Mouse (Mus musculus): ENCODE data around the gene B4galt2. TPM values are rescaled to one million over a fixed set of nuclear protein-coding genes. Genes with fewer than 3 reads are reported as not detected.

The B4galt2 gene
- total and polyA plus RNA-seq, 3 experiments: 0.08 to 0.19 TPM; not detected in 1

- Histone ChIP-seq H3K9ac (ENCODE audit: control insufficient read depth, low read depth, low read length, poor library complexity, severe bottlenecking) (no peak overlapping the region), H3K9me3 (replicated peaks; ENCODE audit: insufficient read depth, low read length) (no peaks in the 10 kb centered on the region), H3K4me3 (ENCODE audit: control insufficient read depth in 1 of 2, insufficient read depth in 1 of 2, low read depth in 2 of 2, low read length in 2 of 2) (no peak overlapping the region), H3K36me3 (ENCODE audit: control insufficient read depth in 1 of 2, insufficient read depth in 2 of 2, low read length in 2 of 2) (no peaks in the 10 kb centered on the region; a peak in 1 of 4 replicates), H3K4me1 (ENCODE audit: control insufficient read depth in 1 of 2, insufficient read depth in 2 of 2, low read length in 2 of 2) (no peaks in the 10 kb centered on the region), H3K79me2 (ENCODE audit: control insufficient read depth, insufficient read depth, low read length, poor library complexity) (no peaks in the 10 kb centered on the region), H3K27ac (ENCODE audit: control insufficient read depth, low read depth, low read length) (no peak overlapping the region), H3K27me3 (ENCODE audit: control insufficient read depth in 1 of 2, insufficient read depth in 2 of 2, low read length in 2 of 2) (no peaks in the 10 kb centered on the region)
- TF ChIP-seq CHD2 (IDR thresholded peaks at IDR 0.05; ENCODE audit: low read length): no peak
- no peak for TF ChIP-seq SIN3A (IDR thresholded peaks at IDR 0.05; ENCODE audit: low read length)
- TF ChIP-seq SMC3 (IDR thresholded peaks at IDR 0.05; ENCODE audit: low read depth, low read length): no peak
- TF ChIP-seq RCOR1 (IDR thresholded peaks at IDR 0.05; ENCODE audit: low read depth, low read length): no peak
- TF ChIP-seq ZKSCAN1 (IDR thresholded peaks at IDR 0.05; ENCODE audit: low read depth, low read length): no peak
- TF ChIP-seq RAD21 (IDR thresholded peaks at IDR 0.05; ENCODE audit: low read depth, low read length): no peak
- no peak for TF ChIP-seq ZC3H11A (IDR thresholded peaks at IDR 0.05; ENCODE audit: low read depth, low read length)
- no peak for TF ChIP-seq USF1 (IDR thresholded peaks at IDR 0.05; ENCODE audit: low read depth, low read length)
- TF ChIP-seq ZNF384 (IDR thresholded peaks at IDR 0.05; ENCODE audit: low read depth, low read length): no peak
- no peak for TF ChIP-seq MYC (IDR thresholded peaks at IDR 0.05; ENCODE audit: low read depth, low read length)
- TF ChIP-seq E2F4 (IDR thresholded peaks at IDR 0.05; ENCODE audit: borderline replicate concordance, low read depth, low read length): no peak
- no peak for TF ChIP-seq CTCF (IDR thresholded peaks at IDR 0.05 in 2 of 3, conservative IDR thresholded peaks at IDR 0.05 in 1 of 3; ENCODE audit: control insufficient read depth in 1 of 3, insufficient read depth in 1 of 3, low read depth in 2 of 3, low read length in 3 of 3, poor library complexity in 1 of 3, severe bottlenecking in 1 of 3)
- no peak for TF ChIP-seq USF2 (IDR thresholded peaks at IDR 0.05; ENCODE audit: borderline replicate concordance in 1 of 2, insufficient read depth in 1 of 2, low read depth in 1 of 2, low read length in 2 of 2)
- no peak for TF ChIP-seq ELF1 (IDR thresholded peaks at IDR 0.05; ENCODE audit: low read depth, low read length)
- TF ChIP-seq POLR2AphosphoS5 (IDR thresholded peaks at IDR 0.05; ENCODE audit: borderline replicate concordance, low read depth, low read length): no peak
- TF ChIP-seq GABPA (IDR thresholded peaks at IDR 0.05; ENCODE audit: low read depth, low read length): no peak
- no peak for DNase-seq (ENCODE audit: low read depth, low spot score)
These were observed 20.5 kb downstream of the B4galt2 start for GRCm38 (mm10) chr4:117862823-117863222.

- TF ChIP-seq ZNF384 (IDR thresholded peaks at IDR 0.05; ENCODE audit: low read depth, low read length) (no peak), ETS1 (IDR thresholded peaks at IDR 0.05; ENCODE audit: low read depth, low read length) (no peak), TBP (IDR thresholded peaks at IDR 0.05; ENCODE audit: low read depth, low read length) (no peak), ZMIZ1 (IDR thresholded peaks at IDR 0.05; ENCODE audit: low read depth, low read length) (no peak), ZKSCAN1 (IDR thresholded peaks at IDR 0.05; ENCODE audit: low read depth, low read length) (no peak), SIN3A (IDR thresholded peaks at IDR 0.05; ENCODE audit: low read length) (no peak), USF2 (IDR thresholded peaks at IDR 0.05; ENCODE audit: borderline replicate concordance in 1 of 2, insufficient read depth in 1 of 2, low read depth in 1 of 2, low read length in 2 of 2) (no peak), POLR2AphosphoS2 (IDR thresholded peaks at IDR 0.05; ENCODE audit: low read length) (no peak), SMC3 (IDR thresholded peaks at IDR 0.05; ENCODE audit: low read depth, low read length) (no peak), RCOR1 (IDR thresholded peaks at IDR 0.05; ENCODE audit: low read depth, low read length) (no peak), RAD21 (IDR thresholded peaks at IDR 0.05; ENCODE audit: low read depth, low read length) (no peak), GABPA (IDR thresholded peaks at IDR 0.05; ENCODE audit: low read depth, low read length) (no peak), NELFE (IDR thresholded peaks at IDR 0.05; ENCODE audit: low read depth, low read length) (no peak), CHD1 (IDR thresholded peaks at IDR 0.05; ENCODE audit: low read depth, low read length) (no peak), CHD2 (IDR thresholded peaks at IDR 0.05; ENCODE audit: low read length) (no peak), TAL1 (IDR thresholded peaks at IDR 0.05; ENCODE audit: low read length) (no peak), JUND (IDR thresholded peaks at IDR 0.05; ENCODE audit: low read depth, low read length) (no peak), E2F4 (IDR thresholded peaks at IDR 0.05; ENCODE audit: borderline replicate concordance, low read depth, low read length) (no peak), EP300 (IDR thresholded peaks at IDR 0.05; ENCODE audit: low read depth in 1 of 2, low read length in 2 of 2) (no peak)
- no peaks in the 10 kb centered on the region for H3K9me3 ChIP-seq (replicated peaks; ENCODE audit: insufficient read depth, low read length)
- no peaks in the 10 kb centered on the region for H3K79me2 ChIP-seq (ENCODE audit: control insufficient read depth, insufficient read depth, low read length, poor library complexity)
- H3K4me1 ChIP-seq (ENCODE audit: control insufficient read depth in 1 of 2, insufficient read depth in 2 of 2, low read length in 2 of 2): no peaks in the 10 kb centered on the region
- no peak overlapping the region for H3K27ac ChIP-seq (ENCODE audit: control insufficient read depth, low read depth, low read length)
- no peaks in the 10 kb centered on the region; a peak in 1 of 4 replicates for H3K36me3 ChIP-seq (ENCODE audit: control insufficient read depth in 1 of 2, insufficient read depth in 2 of 2, low read length in 2 of 2)
- H3K27me3 ChIP-seq (ENCODE audit: control insufficient read depth in 1 of 2, insufficient read depth in 2 of 2, low read length in 2 of 2): no peaks in the 10 kb centered on the region
- no peak overlapping the region for H3K9ac ChIP-seq (ENCODE audit: control insufficient read depth, low read depth, low read length, poor library complexity, severe bottlenecking)
- no peak for DNase-seq (ENCODE audit: low read depth, low spot score)
- H3K4me3 ChIP-seq (ENCODE audit: control insufficient read depth in 1 of 2, insufficient read depth in 1 of 2, low read depth in 2 of 2, low read length in 2 of 2): no peak overlapping the region
These were observed 22.7 kb downstream of the B4galt2 start for GRCm38 (mm10) chr4:117860570-117860969.
